Mouse (Mus musculus): Measurements from ENCODE around the gene Mcm2.

Gene Mcm2

DNA sequence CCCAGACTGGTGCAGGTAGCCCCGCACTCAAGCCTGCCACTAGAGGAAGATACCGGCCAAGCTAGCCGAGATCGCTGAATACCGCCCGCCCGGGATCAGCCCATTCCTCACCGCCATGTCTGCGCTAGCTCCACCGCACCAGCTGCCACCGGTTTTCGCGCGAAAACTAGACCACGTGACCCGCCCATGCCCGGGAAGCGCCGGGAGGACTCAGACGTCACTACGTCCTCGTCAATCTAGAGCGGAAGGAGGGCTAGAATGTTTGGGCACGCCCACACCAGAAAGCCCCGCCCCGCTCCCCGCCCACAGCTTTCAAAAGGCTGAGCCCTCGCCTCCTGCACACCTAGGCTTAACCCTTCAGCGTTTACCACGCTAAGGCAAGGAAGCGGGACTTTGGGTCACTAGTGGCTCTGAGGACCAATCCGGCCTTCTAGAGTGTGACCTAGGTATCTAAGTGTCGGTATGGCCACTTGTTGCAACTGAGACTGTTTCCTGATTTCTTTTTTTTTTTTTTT, at the start of gene Mcm2:
Gene Mcm2 (minus strand): TSS at position 247 of the 515 bp plus-strand sequence.
- peak; percentile 98 for DNase-seq

DNA sequence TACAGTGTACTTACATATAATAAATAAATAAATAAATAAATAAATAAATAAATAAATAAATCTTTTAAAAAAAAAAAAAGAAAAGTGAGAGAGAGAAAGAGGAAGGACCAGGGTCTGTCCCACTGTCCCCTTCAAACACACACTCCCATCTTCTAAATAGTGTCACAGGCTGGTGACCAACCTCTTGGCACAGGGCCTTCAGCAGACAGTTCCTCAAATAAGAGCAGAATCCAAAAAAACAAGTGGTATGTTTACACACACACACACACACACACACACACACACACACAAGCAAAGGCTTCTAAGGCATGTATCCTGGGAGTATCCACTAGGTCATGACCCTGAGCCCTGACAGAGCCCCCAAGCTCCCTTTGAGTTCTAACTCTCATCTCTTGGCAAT, 49.2 kb upstream of the Mcm2 start:
- no peak for DNase-seq

DNA sequence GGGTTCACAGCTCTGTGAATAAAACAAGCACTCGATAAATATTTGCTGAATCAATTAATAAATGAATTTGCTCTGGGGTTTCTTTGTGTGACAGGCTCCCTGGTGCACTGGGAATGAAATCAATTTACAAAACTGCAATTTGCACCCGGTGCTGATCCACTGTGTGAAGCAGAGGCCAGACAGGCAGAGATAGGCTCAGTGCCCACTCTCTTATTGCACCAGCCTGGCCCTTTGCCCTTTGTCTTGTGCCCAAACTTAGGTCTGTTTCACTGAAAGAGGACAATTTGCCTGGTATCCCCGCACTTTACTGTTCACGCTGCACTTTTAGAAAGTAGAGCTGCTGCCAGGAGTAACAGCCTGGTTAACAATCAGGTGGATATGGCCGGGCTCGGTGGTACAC, 47.9 kb upstream of the Mcm2 start:
- no peak for DNase-seq

DNA sequence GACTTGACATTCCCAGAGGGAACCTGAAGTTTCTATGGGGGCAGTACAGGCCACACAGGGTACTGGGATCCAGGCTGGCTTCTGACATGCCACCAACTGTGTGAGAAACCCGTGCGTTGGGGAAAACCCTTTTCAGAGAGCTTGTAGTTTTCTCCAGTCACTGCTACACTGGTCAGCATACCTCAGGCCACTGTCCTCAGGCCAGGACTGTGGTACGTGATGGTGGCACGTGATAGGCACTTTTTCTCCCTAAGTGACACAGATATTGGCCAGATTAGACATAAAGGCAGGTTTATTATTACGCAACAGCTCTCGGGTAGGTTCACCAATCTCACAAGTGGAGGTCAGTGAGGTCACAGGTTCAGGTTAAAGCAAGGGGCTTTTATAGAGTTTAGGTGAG, 45.1 kb upstream of the Mcm2 start:
- no peak for DNase-seq

DNA sequence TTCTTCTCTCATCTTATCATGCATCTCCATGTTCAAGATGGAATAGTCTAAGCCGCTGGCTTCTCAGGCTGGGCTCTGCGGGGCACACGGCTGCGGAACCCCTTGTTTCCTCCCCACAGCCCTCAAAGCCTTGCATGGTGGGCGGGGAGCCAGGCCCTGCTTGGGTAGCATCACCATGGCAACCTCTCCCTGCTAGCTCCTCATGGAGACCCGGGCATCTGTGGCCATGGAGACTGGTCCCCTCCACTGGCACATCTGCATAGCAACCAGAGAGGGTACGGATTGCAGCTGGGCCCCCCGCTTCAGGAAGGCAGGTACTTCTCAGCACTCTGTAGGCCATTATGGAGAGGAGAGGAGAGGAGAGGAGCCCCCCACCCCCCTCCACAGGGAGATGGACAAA, 44.0 kb upstream of the Mcm2 start:
- no peak for DNase-seq

DNA sequence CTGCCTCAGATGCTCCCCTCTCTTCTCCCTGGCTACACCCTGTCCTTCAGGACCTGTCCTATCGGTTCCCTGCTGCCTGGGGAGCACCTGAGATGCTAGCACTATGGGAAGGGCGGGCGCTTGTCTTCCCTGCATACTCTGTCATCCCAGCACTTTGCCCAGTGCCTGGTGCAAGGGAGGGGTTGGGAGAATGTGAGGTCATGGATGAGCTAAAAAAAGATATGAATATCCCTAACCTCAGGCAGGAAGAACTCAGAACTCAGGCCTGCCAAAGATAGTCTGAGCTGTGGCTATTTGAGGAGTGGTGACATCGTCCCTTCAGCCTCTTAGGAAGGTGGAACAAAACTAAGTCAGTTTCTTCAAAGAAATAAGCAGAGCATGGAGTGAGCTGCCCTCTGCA, 43.0 kb upstream of the Mcm2 start:
- no peak for DNase-seq

DNA sequence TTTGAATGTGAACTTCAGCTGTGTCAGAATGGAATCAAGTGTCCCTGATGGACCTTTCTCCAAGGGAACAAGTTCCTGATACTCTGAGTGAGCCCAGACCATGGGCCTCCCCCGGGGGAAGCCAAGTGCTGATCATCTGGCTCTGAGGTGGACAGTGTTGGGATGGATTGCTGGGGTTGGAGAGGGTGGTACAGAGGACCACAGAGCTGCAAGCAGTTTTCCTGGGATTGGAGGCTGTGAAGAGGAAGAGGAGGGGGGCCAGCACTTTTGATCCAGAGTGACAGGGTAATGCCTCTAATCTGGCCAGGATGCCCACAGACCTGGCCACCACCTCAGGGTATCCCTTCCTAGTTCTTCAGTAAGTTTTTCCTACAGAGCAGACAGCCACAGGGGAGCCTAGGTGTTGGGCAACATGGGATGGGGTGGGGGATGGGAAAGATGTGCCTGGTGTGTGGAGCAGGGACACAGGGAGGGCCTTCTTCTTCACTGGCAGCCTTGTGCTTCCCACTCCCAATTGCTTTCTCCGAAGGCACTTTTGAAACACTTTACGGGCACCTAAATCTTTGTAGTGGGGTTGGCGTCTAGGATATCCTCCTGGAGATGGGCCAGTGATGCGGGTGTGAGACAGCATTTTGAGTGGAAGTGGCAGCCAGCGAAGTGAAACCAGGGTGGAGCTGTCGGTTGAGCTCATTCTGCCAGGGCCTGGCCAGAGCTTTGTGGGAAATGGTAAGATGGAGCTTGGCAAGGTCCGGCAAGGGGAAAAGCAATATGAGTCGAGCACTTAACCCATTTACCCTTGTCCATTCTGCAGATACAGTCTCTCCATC, 41.7 kb upstream of the Mcm2 start:
- peak; percentile 25 for DNase-seq

DNA sequence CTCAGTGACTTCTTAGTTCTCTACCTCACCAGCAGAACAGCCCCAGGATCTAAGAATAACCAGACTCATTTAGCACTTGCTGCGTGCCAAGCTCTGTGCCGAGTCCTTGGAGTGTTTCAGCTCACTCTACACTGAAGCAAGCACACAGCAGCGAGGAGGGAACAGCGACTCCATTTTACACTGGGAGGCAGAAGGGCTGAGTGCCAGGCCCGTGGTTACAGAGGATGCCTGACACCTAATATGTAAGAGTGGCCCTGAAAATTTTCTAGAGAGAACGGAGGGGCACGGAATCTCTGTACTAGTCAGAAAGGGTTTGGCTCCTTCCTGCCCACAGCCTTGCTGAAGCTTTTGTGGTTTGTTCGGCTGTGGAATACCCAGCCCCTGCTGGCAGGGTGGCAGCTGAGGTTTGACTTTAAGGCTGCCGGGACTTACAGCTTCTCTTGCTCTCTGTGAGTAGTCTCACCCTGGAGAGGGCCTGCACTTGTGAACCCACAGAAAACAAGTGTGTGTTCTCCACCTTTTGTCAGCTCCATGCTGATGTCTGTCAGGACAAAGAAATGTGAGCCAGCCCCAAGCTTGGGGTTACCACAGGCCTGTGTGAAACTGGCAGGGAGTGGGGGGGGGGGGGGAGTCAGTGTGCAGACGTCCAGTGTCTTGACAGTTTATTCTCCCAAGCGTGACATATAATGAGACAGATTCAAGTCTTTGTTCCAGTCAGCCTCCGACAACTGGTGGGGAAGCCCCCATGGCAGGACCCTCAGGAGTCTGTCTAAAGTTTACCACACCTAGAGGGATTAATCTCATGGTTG, 40.9 kb upstream of the Mcm2 start:
- DNase-seq: peak; percentile 74

DNA sequence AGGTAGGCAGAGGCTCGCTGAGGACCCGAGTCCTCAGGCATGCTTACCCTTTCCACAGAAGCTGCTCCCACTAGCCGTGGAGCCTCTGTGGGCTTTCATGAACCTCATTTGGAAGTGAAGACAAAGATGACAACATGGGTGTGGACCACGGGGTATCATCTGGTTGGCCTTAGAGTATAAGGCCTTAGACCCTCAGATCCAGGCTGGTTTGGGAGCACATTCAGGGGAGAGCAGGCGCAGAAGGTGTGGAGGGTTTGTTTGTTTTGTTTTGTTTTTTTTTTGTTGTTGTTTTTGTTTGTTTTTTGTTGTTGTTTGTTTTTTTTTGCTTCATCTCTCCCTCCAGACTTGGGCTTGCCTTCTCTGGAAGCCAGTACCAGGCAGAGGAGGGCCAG, 40.1 kb upstream of the Mcm2 start:
- no peak for DNase-seq

DNA sequence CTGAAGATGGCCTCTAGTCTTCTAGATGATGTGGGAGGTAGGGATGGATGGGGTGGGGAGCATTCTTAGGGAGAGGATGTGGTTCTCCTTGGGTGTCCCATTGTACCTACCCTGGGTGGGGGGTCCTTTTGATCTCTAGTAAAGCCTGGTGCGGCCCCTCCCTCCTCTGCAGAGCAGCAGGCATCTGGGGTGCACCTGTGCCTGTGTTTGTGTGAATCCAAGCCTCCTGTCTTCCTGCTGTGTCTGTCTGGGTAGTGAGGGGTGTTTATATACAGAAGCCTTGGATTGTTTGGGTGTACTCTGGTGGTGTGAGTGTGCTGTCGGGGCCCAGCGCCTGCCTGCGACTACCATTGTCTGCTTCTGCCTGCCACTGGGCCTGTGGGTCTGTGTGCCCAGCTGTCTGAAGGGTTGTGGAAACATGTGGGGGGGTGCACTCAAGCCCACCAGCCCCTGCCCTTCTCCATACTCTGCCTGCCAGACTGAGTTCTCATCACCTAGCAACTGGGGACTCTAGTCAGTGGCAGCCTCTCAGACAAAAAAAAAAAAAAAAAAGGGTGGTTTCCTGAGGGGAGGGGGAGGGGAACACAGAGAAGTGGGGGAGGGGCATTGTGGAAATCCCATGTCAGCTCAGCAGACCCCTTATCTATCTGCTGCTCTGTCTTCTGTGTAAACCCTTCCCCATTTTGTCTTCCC, 39.5 kb upstream of the Mcm2 start:
- DNase-seq: peak; percentile 61

DNA sequence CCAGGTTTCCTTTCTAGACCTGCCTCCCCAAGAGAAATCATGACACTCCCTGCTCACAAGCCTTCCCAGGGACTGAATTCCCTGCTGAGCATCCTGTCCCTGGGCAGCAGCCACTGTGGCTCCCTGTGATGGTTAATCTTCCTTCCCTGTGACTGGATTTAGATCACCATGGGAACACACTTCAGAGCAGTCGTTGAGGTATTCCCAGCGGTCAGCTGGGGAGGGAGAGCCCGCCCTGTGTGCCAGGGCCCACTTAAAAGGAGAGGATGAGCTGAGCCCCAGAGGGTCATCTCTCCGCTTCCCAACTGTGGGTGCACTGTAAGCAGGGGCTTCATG, 38.6 kb upstream of the Mcm2 start:
- no peak for DNase-seq

DNA sequence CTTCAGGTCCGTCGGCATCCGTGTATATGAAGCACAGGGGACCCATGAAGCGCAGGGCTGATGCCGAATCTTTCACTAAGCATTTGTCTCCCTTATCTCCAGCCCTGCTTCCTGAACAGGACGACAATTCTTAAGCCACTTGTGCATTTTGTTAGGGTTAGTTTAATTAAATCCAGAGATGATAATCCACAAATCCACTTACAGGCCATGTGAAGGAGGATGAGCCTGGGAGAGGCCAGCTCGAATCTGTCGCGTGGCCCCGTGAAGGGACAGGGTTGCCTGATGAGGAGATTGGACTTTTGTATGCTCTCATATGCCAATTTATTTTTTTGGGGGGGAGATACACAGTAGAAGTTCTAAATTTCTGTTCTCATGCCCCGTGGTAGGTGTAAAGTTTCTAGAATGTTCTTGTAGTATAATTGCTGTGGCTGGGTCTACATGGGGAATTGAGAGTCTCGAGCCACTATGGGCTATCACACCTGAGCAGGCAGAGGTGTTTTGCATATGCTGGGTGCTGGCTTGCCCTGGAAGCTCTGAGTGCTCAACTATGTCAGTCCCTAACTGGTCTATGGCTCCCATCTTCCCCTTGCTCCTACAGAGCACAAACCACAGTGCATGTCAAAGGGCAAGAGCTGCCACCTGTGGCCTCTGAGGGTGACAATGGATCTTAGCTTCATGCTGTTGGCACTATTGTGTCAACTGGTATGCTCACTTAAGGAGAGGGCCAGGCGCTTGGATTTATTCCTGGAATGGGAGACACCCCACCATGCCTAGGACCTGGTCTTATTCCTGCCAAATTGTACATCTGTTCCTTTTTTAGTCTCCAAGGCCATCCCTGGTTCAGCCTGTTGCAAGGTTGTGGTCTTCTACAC, 38.0 kb upstream of the Mcm2 start:
- peak; percentile 35 for DNase-seq

DNA sequence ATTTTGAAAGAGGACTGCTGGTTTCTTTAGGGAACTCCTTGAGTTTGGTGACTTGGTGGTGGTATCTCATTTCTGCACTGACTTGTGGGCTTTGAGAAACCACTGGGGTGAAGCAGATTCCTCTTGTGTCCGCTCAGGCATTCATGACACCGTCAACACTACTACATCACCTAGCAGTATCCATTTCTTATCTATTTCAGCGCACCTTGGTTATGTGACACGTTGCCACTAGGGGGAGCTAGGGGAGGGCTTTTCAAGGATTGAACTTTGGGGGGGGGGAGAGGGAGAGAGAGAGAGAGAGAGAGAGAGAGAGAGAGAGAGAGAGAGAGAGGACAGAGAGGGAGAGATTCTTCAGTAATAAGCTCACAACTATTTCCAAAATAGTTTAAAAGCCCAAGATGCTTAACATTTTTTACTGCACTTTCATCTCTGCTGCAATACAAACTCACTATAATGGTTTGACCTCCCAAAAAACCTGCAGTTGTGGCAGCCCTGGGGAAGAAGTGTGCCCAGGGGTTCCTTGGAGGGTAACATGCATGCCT, 37.2 kb upstream of the Mcm2 start:
- peak; percentile 81 for DNase-seq

DNA sequence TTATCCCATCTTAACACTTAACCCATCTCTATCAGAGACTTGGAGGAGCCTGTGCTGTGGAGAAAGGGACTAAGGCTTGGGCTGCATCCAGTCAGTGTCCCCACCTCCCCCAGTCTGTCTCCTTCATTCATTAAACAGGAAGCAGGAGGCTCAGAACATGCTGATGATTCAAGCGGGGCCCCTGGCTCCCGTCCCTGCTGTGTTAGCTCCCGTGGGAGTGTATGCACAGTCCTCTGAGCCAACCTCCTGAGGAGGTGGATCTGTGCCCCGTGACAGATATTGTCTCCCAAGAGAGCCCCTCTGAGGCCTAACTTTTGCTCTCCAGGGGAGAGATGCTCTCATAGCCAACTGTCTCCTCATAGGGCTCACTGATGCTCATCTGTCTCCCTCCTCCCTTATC, 36.2 kb upstream of the Mcm2 start:
- no peak for DNase-seq

DNA sequence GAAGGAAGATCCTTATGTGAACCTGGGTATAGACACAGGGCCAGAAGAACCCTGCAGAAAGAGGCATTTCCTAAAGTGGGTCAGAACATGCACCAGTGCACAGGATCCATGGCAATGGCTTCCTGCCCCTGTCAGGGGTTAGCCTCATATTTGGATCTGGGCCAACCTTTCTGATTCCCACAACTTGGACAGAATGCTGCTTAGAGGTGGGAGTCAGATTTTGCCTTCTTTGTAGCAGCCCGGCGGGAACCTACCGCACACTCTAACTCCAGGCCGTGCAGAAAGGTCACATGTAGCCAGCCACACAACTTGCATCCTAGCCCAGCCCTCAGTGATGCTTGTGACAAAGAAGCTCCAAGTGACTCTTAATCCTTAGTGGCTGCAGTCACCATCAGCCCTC, 35.6 kb upstream of the Mcm2 start:
- no peak for DNase-seq

DNA sequence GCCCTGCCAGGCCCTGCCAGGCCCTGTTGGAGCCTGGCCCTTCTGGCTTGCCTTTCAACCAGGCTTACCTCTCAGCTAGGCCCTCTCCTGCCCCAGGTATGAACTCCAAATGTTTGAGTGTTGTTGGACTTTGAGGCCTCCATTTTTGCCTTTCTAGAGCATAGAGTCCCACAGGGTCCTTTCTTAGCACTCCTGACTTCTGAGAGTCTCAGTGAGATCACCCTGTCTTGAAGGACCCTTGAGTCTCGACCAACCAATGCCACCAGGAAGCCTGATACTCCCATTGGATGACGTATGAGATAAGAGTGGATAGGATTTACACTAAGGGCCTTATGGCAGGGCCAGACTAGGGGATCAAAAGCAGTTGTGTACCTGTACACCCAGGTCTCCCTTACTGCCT, 32.9 kb upstream of the Mcm2 start:
- DNase-seq: no peak

DNA sequence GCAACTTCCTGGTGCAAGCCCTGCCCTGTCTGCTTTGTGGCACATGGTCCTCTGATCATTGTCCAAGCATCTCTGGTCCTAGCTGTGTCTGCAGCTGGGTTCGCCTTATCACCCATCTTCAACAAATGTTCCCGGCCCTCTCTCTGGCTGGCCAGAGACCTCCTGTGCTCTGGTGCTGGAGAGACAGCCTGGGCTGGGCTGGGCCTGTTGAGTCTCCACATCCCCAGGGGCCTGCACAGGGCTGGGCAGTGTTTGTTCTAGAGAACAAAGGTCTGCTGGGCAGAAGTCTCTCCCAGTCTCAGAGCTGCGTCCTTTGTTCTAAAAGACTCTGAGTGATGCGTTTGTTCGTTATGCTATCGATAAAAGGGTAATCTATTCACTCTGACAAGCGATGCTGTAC, 31.5 kb upstream of the Mcm2 start:
- no peak for DNase-seq

DNA sequence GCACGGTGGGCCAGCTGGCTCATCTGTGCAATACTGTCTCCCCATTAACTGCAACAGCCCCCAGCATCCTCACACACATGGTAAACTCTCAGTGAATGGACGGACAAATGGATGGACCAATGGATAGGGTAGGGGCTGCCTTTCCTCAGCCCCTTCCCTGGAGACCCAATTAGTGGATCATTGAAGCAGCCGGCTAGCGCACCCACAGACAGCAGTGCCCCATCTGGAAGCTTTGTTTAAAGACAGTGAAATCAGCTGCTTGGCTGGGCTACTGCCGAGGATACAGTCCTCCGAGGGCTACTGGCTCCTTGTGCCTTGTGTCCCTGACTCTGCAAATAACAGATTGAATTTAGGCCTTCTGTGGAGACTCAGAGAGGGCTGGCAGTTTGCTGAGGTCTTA, 30.9 kb upstream of the Mcm2 start:
- DNase-seq: no peak

DNA sequence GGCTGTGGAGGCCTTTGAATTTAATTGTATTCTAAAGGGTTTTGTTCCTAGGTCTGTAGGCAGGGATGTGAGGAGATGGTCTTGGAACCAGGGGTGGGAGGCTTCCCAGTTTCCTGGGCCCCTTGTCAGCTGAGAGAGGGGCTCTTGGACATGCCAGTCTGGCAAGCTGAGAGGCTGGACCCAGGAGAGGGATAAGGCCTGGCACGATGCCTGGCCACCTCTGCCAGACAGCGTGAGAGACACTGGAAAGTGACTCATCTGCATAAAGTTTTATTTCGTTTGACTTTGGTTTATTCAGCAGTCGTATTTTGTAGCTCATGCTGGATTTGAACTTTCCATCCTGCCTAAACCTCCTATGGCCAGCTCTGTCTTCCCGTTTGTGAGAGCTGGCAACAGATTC, 30.0 kb upstream of the Mcm2 start:
- DNase-seq: no peak

DNA sequence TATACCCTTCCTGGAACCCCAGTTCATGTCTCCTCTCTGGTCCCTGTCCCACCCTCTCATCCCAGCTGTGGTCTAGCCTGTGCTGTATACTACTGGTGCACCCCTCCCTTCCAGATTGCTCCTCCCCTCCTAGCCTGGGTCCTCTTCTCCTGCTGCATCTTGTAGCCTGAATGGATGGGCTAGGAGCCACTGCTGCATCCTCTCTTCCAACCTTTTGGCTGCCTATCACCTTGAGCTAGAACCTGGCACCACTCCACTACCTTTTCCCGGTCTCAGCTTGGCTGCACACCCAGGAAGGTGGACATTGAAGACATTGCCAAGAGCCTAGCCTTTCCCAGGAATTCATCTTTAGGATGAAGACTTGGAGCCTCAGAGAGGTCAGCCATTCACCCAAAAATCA, 29.4 kb upstream of the Mcm2 start:
- DNase-seq: no peak

DNA sequence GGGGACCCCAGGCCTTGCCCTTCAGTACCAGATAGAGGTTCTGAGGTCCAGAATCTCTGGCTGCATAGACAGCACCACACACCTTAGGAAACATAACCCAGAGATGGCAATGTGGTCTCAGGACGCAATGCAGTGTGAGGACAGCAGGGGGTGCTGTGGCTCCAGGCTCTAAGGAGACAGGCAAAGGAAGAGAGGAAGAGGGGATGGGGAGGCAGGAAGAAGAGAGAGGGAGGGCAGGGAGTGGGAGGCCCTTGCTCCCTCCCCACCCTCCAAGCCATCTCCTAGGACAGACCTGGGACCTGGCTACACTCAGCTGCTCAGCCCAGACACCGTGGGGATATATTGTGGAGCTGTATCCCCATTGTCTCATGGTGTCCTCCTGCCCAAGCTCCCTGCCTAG, 29.0 kb upstream of the Mcm2 start:
- DNase-seq: peak; percentile 92

DNA sequence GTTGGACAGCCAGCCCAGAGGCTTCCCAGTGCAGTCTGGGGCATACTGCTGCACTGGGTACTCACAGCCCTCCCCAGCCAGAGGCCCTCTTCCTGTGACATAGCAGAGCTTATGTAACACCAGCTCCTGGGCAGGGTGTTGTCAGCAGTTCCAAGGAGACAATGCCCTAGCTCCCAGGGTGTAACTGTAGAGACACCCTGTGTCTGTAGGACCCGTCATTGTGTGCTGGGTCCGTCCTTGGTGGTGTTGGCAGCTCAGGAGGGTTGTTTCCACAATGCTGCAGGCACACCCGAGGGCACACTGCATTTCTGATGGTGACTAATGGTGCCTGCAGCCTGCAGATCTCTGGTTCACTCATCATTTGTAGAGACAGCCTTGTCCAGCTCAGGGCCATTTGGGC, 28.3 kb upstream of the Mcm2 start:
- peak; percentile 70 for DNase-seq
